Mouse (Mus musculus) CD4-positive naive resting alpha-beta T cell, adult 76 days (primary cell): ENCODE results near the gene Pyroxd1. TPM values are rescaled to one million over a fixed set of nuclear protein-coding genes. Genes with fewer than 3 reads are reported as not detected.

ENCODE experiments used
- total RNA-seq: library from RNA; stranded (reverse); gene quantifications from one replicate; pipeline ENCODE4 v1.2.4, GENCODE M21; 2023

Gene Pyroxd1
- 31.7 TPM for total RNA-seq

DNA sequence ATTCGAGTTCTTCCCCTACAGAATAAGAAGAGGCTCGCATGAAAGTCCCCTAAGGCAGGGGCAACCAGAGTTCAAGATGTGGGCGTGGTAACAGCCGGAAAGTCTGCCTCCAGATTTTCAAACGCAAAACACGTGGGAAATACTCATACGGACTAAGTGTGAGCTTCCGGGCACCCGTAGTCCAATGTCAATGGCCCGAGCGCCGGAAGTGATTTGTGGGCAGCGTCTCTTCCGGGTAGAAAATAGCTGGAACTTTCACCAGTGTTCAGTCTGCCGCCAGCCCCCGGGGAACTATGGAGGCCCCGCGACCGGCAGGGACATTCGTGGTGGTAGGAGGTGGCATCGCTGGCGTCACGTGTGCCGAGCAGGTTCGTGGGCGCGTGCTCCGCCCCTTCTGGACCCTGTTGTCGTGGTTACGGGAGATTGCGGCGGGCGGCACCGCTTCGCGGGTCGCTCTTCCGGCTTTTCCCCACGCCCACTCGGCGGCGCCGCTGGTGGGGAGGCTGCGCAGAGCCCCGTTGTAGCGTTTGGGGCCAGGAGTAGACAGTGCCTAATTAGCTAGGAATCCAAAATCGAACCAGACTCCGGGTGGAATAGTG lies at the start of gene Pyroxd1:
Pyroxd1 (plus strand) TSS at position 215 of the 599 bp plus-strand sequence.

DNA sequence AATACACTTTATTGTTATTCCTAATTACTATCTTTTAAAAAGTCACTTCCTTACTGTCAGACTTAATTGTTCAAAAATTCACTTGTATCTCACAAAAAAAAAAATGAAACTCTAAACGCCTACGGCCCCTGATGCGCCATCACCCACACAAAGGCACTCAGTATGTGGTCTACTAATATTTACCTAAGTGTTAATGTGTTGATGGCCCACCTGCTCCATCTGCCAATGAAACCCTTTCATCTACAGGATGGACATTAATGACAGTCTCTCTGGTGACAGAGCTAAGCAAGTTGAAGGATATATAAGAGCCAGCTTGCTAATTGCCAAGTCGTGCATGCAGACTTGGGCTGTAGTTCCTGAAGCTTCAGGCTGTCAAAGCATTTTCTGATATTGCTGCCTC lies 47.4 kb upstream of the Pyroxd1 start, which contains the start of gene Iapp:
Iapp (plus strand) TSS at position 326 of the 400 bp plus-strand sequence.

DNA sequence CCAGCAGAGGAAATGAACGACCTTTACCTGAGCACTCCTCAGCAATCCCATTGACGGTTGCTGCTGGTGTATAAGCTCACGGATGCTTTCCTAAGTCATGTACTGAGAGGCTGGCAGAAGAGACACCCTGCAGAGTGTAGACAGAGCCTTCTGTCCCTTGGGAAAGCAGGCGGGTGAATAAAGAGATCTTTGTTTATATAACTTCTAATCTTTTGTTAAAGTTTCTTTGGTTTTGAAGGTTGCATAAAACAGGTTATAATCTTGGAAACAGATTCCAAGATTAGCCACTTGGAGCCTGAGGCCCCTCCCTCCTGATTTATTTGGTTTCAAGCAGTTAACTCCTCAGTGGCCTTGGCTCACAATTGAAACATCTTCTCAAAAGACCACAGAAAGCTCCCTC lies 22.6 kb upstream of the Pyroxd1 start, which contains the start of gene Slco1a5:
Slco1a5 (minus strand) TSS at position 101 of the 400 bp plus-strand sequence.

DNA sequence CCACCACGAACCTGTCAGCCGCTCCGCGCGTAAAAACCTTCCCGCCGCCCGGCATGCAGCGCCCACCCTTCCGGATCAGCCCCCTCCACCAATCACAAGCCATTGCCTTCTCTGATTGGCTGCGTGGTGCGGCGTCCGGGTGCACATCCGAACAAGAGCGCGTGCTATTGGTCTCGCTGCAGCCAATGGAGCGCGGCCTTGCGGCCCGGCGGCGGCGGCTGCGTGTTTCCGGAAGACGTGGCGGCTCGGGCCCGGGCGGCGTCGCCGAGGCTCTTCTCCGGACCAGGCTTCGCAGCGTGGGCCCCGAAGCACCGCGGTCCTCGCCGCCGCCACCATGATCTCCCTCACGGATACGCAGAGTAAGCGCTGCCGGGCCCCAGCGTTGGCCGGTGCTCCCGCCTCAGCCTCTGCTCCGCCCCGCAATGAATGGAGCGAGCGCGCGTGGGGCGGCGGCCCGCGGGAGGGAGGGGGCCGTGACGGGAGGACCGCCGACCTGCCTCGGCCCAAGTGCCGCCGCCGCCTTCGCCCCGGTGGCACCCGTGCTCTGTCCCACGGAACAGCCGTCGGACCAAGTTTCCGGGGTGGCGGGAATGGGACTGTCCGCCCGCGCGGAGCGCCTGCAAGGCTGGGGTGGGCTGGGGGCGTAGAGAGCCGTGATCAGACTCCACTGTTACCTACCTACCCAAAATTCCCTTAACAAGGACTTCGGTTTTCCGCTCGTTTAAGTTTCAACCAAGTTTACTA lies 41.7 kb downstream of the Pyroxd1 start, which contains the start of the genes Recql and Golt1b:
Recql (minus strand) TSS at position 77 of the 744 bp plus-strand sequence.
Golt1b (plus strand) TSS at position 211 of the 744 bp plus-strand sequence.

Other genes with a start within 250 kb of the Pyroxd1 start
- gene Slco1a6, start 137.1 kb upstream of the Pyroxd1 start, total RNA-seq: 4.0 TPM
- gene Iapp, start 47.2 kb upstream of the Pyroxd1 start, total RNA-seq: not detected
- gene Slco1a5, start 22.7 kb upstream of the Pyroxd1 start, total RNA-seq: not detected
- 23.8 TPM for gene Recql, start 41.4 kb downstream of the Pyroxd1 start, total RNA-seq
- 31.1 TPM for gene Golt1b, start 41.6 kb downstream of the Pyroxd1 start, total RNA-seq
- gene Spx, start 67.8 kb downstream of the Pyroxd1 start, total RNA-seq: 3.6 TPM
- gene Gys2, start 127.5 kb downstream of the Pyroxd1 start, total RNA-seq: not detected
- 35.8 TPM for gene Ldhb, start 162.3 kb downstream of the Pyroxd1 start, total RNA-seq
- gene Kcnj8, start 226.0 kb downstream of the Pyroxd1 start, total RNA-seq: 0.32 TPM